Mouse (Mus musculus) liver, embryonic 14.5 days (tissue): ENCODE measurements around the gene Afap1.

Experiments used
- CTCF ChIP-seq: IDR thresholded peaks from 2 replicates; pipeline ENCODE4 v1.5.1; 2016; ENCODE audit warnings: antibody characterized with exemption, low read depth, control low read depth
- EP300 ChIP-seq: IDR thresholded peaks from 2 replicates; pipeline ENCODE4 v1.6.1; 2016; ENCODE audit warnings: antibody characterized with exemption, low read depth

DNA sequence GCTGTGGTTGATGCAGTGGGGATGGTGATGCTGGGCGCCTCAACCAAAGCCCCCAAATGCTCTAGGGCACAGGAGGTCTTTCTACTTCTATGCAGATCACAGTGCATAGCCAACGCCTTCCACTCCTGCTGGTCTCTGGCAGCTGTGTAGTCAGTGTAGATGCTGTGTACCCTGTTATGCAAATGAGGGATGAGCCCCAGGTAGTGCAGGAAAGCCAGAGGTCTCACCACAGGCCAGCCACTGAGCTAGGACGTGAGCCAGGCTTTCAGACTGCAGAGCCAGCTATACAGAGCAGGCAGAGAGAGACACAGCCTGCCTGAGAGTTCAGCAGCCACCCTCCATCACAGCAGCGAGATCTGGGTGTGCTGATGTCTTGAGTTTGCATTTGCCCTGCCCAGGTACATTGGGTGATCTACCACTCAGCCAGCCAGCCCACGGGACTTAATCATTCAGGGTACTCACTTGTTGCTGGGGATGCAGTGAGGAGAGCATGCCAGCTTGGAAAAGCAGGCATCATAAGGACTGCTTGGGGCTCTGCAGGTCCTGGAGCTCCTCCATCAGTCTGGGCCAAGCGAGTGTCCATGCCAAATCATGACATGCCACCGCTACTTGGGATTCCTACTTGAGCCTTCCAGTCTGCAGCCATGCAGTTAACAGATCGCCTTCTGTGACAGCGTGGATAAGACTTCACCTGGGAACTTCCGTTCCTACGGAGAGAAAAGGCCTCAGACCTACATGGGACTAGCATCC lies 97.0 kb downstream of the Afap1 start:
- TF ChIP-seq CTCF: no peak
- TF ChIP-seq EP300: no peak
